Mouse (Mus musculus) forebrain, embryonic 15.5 days (tissue): ENCODE data around the gene Vdr. TPM values are rescaled to one million over a fixed set of nuclear protein-coding genes. Genes with fewer than 3 reads are reported as not detected.
"Not testable (repeated sequence)": the region's sequence is repeated elsewhere in the genome, so short reads cannot be mapped to it uniquely, and the experiment has no call there.

Experiments used
- ATAC-seq: fragments of 200-750 bp; cut with Nextera tagmentation; replicated peaks from 2 replicates; pipeline ENCODE4 v1.8.0; 2017; ENCODE audit warnings: mild to moderate bottlenecking, moderate TSS enrichment, moderate library complexity
- H3K27ac ChIP-seq: fragments of 300-500 bp; sonication (generic); replicated peaks from 2 replicates; pipeline ENCODE4 v1.5.1; 2015; ENCODE audit warnings: mild to moderate bottlenecking, inconsistent platforms
- H3K27me3 ChIP-seq: fragments of 300-500 bp; sonication (generic); 2 replicates; pipeline ENCODE4 v1.6.1; 2015; ENCODE audit warnings: inconsistent platforms
- H3K36me3 ChIP-seq: fragments of 300-500 bp; sonication (generic); 2 replicates; pipeline ENCODE4 v1.6.1; 2015; ENCODE audit warnings: mild to moderate bottlenecking, inconsistent platforms
- H3K4me1 ChIP-seq: fragments of 300-500 bp; sonication (generic); 2 replicates; pipeline ENCODE4 v1.6.1; 2015; ENCODE audit warnings: inconsistent platforms
- H3K4me2 ChIP-seq: fragments of 300-500 bp; sonication (generic); replicated peaks from 2 replicates; pipeline ENCODE4 v1.6.1; 2015; ENCODE audit warnings: mild to moderate bottlenecking, inconsistent platforms
- H3K4me3 ChIP-seq: fragments of 300-500 bp; sonication (generic); 2 replicates; pipeline ENCODE4 v1.5.1; 2015; ENCODE audit warnings: mild to moderate bottlenecking, inconsistent platforms
- H3K9ac ChIP-seq: fragments of 300-500 bp; sonication (generic); replicated peaks from 2 replicates; pipeline ENCODE4 v1.6.1; 2015; ENCODE audit warnings: mild to moderate bottlenecking, inconsistent platforms
- H3K9me3 ChIP-seq: fragments of 300-500 bp; sonication (generic); 2 replicates; pipeline ENCODE4 v1.6.1; 2016; ENCODE audit warnings: inconsistent platforms
- WGBS: fragments of 180-500 bp; shearing (Covaris S2); methylation state at CpG from one replicate; pipeline ENCODE4 v1.1.7; 2015; ENCODE audit warnings: mixed read lengths; 5-methylcytosine and 5-hydroxymethylcytosine counted together
- polyA plus RNA-seq: library from polyadenylated mRNA; unstranded; fragments of >200 nt; fragmentation: Nextera tagmentation; extraction: Ambion mirVana; gene quantifications from 2 replicates; pipeline ENCODE4 v1.2.1, GENCODE M21; 2015

Gene Vdr
- polyA plus RNA-seq, 1 experiment from 2014 or later = 0.09 TPM

DNA sequence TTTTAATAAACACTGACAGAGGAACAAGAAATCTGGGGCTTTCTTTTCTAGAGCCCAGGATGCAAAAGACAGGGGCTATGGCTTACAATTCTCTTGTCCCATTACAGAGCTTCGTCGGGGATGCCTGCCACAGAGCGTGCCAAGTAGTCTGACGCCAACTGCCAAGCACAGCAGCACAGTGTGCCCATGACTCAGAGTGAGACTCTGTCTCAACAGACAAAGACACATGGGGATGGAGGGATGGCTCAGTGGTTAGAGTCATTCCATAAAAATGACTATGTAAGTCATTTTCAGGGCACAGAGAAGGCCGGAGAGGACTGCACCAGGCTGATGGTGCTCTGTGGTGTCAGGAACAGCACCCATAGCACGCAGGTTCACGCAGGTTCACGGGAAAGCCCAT lies 38.3 kb downstream of the Vdr start:
- Histone ChIP-seq H3K4me2 (no peak overlapping the region), H3K4me3 (no peak overlapping the region), H3K4me1 (no peaks in the 10 kb centered on the region), H3K9me3 (no peaks in the 10 kb centered on the region), H3K27me3 (no peaks in the 10 kb centered on the region), H3K27ac (no peak overlapping the region), H3K9ac (no peak overlapping the region), H3K36me3 (no peaks in the 10 kb centered on the region)
- WGBS = 84% methylated on average over 8 of the region's 8 CpGs
- no peak for ATAC-seq

DNA sequence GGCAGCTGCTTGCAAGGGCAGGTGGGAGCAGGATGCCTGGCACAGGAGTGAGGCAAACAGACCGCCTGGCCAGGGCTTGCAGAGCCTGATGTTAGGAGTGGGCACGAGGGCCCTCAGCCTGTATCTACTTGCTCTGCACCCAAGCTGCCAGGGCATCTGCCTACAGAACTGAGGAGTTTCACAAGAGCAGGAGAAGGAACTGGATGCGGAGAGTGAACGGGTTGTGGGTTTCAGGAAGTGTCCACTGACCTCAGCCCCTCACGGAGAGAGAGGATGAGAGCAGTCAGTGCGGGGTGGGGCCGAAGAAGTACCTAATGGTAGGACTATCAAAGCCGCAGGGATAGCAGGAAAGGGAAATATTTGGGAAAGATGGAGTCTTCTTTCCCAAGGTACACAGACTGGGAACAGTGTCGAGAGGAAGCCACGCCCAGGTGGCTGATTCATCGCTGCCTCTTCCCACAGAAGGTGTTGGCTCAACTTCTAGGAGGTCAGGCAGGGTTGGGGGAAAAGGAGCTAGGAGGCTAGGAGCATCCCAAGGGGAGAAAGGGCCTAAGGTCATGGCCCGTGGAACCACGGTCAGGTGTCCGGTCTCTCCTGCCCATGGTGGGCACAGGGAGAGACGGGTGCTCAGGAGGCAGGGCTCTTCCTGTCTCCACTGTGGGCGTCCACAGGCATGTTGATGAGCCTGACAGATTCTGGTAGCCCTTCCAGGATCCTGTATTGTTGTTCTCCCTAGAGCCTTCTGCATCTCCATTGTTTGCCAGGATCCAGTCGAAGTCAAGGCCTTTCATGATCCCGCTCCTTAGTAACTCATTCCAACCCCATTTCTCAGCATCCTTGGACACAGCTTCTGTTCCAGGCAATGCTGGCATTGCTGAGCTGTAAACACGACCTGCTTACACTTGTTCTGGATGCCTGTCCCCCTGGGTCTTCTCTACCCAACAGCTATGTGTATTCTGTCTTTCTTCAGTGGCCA lies 39.1 kb downstream of the Vdr start:
- Histone ChIP-seq H3K4me1 (no peaks in the 10 kb centered on the region), H3K27ac (no peak overlapping the region), H3K4me2 (no peak overlapping the region), H3K27me3 (no peaks in the 10 kb centered on the region), H3K9me3 (no peaks in the 10 kb centered on the region), H3K9ac (no peak overlapping the region), H3K36me3 (no peaks in the 10 kb centered on the region), H3K4me3 (no peak overlapping the region)
- no peak for ATAC-seq
- 87% methylated on average over 19 of the region's 19 CpGs for WGBS

DNA sequence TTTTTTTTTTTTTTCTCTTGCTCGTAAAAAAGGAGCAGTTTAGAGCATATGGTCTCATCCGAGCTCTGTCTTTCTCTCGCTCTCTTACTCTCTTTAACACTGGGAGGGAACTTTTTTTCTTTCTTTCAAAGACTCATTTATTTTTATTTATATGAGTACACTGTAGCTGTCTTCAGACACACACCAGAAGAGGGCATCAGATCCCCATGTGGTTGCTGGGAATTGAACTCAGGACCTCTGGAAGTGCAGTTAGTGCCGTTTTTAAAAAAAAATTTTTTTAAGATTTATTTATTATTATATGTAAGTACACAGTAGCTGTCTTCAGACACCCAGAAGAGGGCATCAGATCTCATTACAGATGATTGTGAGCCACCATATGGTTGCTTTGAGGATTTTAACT lies 40.3 kb downstream of the Vdr start:
- not testable (repeated sequence) for H3K27ac ChIP-seq, H3K4me1 ChIP-seq, H3K9me3 ChIP-seq, ATAC-seq, H3K27me3 ChIP-seq, H3K36me3 ChIP-seq, H3K4me3 ChIP-seq, H3K4me2 ChIP-seq, H3K9ac ChIP-seq
- 82% methylated on average over 4 of the region's 4 CpGs for WGBS

DNA sequence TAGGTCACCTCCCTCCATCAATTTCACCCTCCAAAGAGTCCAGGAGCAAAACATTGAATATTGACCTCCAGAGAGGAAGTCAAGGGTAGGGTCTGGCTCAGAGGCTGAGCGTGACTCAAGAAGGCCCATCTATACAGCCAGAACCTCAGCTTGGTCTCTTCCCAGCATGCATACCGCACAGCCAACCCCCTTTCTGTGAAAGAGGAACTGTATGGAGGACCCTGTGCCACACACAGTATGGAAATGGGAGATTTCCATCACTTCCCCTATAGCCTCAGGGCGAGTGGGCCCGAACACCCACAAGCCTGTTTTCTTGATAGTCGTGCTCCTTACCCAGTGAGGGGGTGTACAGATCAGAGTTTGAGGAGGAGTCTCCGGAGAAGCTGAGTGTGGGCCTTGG lies 41.4 kb downstream of the Vdr start:
- H3K4me3 ChIP-seq = no peak overlapping the region
- H3K27ac ChIP-seq = no peak overlapping the region
- no peaks in the 10 kb centered on the region for H3K36me3 ChIP-seq
- H3K27me3 ChIP-seq = no peaks in the 10 kb centered on the region
- WGBS = 91% methylated on average over 6 of the region's 6 CpGs
- H3K9ac ChIP-seq = no peak overlapping the region
- no peak overlapping the region for H3K4me2 ChIP-seq
- ATAC-seq = no peak
- H3K4me1 ChIP-seq = no peaks in the 10 kb centered on the region
- no peaks in the 10 kb centered on the region for H3K9me3 ChIP-seq

DNA sequence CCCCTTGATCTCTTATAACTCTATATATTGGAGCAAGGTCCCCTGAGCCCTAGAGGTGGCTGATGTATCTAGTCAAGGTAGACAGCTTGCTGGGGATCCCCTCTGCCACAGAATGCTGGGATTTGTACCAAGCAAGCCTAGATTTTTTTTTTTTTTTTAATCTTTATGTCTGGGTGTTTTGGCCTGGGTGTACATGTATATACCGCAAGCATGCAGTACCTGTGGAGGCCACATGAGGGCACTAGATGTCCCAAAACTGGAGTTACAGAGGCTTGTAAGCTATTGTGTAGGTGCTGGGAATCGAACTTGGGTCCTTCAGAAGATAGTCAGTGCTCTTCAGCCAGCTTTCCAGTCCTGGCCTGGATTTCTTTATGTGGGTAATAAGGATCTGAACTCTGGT lies 44.4 kb downstream of the Vdr start:
- WGBS = 97% methylated on average over 2 of the region's 2 CpGs
- no peak overlapping the region for H3K27ac ChIP-seq
- ATAC-seq = no peak

DNA sequence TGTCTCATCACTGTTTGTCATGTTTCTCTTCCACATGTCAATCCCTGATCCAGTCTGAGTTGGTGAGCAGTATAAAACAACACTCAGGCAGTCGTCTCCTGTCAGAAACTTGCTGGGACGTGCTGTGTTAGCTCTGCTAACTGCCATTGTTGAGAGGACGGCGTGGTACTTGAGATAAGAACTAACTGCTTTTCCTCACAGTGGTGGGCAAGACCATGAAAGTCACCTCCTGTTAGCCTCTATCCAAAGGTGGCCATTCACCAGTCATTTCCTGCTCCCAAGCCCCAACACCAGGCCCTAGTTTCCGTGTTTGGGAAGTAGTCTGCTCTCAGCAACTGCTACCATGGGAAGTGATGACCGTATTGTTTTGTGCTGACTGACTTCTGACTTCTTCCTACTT lies 45.3 kb downstream of the Vdr start:
- no peak overlapping the region for H3K27ac ChIP-seq
- 0 out of 2 replicates have a peak, but pooled peaks cover 3% of the 10 kb centered on the region for H3K4me1 ChIP-seq
- no peak overlapping the region for H3K9ac ChIP-seq
- 74% methylated on average over 6 of the region's 6 CpGs for WGBS
- no peak overlapping the region for H3K4me2 ChIP-seq
- no peaks in the 10 kb centered on the region for H3K27me3 ChIP-seq
- no peak for ATAC-seq
- H3K4me3 ChIP-seq = no peak overlapping the region
- H3K36me3 ChIP-seq = no peaks in the 10 kb centered on the region
- no peaks in the 10 kb centered on the region for H3K9me3 ChIP-seq

More for the DNA sequence above, 44.4 kb downstream of the Vdr start:
- H3K9me3 ChIP-seq = no peaks in the 10 kb centered on the region
- H3K4me2 ChIP-seq = no peak overlapping the region
- no peaks in the 10 kb centered on the region for H3K36me3 ChIP-seq
- H3K9ac ChIP-seq = no peak overlapping the region
- no peak overlapping the region for H3K4me3 ChIP-seq
- H3K27me3 ChIP-seq = no peaks in the 10 kb centered on the region
- H3K4me1 ChIP-seq = 0 out of 2 replicates have a peak, but pooled peaks cover 3% of the 10 kb centered on the region

DNA sequence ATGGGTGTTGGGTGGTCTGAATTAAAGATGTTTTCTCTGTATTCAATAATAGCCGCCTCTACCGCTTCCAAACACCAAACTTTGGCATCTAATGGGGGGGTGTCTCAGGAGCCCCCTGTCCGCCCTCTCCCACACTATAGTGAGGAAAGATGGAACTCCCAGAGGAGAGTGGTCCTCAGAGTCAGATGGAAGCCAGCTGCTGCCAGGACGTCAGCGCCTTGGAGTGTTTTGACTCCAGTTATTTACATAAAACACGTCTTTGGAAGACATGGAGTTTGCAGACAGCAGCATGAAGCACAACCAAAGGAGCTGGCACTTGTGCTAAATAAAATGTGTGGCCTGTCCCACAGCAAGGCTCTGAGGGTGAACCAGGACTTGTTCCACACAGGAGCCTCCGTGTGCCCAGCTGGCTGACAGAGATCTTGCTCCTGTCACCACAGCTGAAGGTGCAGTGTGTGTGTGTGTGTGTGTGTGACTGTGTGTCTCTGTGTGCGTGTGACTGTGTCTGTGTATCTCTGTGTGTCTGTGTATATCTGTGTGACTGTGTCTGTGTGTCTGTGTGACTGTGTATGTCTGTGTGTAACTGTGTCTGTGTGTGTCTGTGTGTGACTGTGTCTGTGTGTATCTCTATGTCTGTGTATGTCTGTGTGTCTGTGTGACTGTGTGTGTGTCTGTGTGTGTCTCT lies 45.9 kb downstream of the Vdr start:
- Histone ChIP-seq H3K9me3 (no peaks in the 10 kb centered on the region), H3K36me3 (no peaks in the 10 kb centered on the region), H3K27ac (no peak overlapping the region), H3K4me2 (no peak overlapping the region), H3K4me3 (no peak overlapping the region), H3K9ac (no peak overlapping the region), H3K4me1 (0 out of 2 replicates have a peak, but pooled peaks cover 3% of the 10 kb centered on the region), H3K27me3 (no peaks in the 10 kb centered on the region)
- 72% methylated on average over 8 of the region's 8 CpGs for WGBS
- no peak for ATAC-seq

DNA sequence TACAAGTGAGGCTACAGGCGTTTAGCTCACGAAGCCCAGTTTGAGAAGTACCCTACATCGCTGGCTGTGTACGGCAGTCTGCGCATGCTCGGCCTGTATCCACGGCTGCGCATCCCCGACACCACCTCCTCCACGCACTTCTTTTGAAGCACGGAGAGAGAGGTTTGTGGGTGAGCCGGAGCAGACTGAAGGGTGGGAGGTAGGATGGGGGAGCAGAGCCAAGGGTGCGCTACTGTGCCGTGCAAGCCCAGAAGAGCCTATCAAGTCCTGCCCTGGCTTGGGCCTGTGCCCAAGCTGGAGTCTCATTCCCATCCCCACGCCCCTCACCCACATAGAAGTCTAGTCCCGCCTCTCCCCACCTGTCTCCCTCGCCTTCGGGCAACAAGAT lies 46.9 kb downstream of the Vdr start:
- WGBS = 71% methylated on average over 18 of the region's 18 CpGs
- H3K4me3 ChIP-seq = no peak overlapping the region
- 0 out of 2 replicates have a peak, but pooled peaks cover 3% of the 10 kb centered on the region for H3K4me1 ChIP-seq
- no peaks in the 10 kb centered on the region for H3K9me3 ChIP-seq
- no peak overlapping the region for H3K9ac ChIP-seq
- H3K27ac ChIP-seq = no peak overlapping the region
- no peaks in the 10 kb centered on the region for H3K36me3 ChIP-seq
- no peaks in the 10 kb centered on the region for H3K27me3 ChIP-seq
- ATAC-seq = no peak
- H3K4me2 ChIP-seq = peak overlapping the region; percentile 19; the same call in 1 of the 2 replicates

DNA sequence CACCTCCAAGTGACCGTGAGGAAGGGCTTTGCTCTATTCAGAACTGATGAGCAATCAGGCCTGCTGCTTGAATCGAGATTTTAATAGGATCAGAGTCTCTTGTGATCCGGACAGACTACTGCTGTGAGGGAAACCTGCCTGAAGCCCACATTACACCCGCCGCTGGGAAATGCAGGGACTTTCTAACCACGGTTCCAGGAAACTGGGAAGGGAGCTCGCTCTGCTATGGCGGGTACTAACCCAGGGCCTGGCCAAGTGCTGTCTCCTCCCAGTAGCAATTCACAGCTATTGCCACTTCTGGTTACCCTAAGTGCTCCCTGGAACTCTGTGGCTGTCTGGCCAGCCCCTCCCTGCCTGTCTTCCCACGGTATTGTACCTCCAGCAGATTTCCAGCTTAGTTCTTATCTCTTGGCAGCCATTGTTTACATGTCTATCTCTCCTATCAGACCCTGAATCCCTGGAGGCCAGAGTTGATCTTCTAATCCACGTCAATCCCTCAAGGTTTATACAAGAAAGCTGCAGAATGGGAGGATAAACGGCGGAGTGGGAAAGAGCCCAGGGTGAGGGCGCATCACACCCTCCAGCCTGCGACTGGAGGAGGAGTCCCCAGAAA lies 47.4 kb downstream of the Vdr start:
- H3K4me3 ChIP-seq = no peak overlapping the region
- ATAC-seq = no peak
- H3K27ac ChIP-seq = no peak overlapping the region
- no peaks in the 10 kb centered on the region for H3K9me3 ChIP-seq
- 0 out of 2 replicates have a peak overlapping the region, but pooled peaks have one; percentile 19 for H3K4me2 ChIP-seq
- H3K9ac ChIP-seq = no peak overlapping the region
- H3K36me3 ChIP-seq = no peaks in the 10 kb centered on the region
- H3K4me1 ChIP-seq = 0 out of 2 replicates have a peak, but pooled peaks cover 3% of the 10 kb centered on the region
- 32% methylated on average over 14 of the region's 14 CpGs for WGBS
- no peaks in the 10 kb centered on the region for H3K27me3 ChIP-seq

DNA sequence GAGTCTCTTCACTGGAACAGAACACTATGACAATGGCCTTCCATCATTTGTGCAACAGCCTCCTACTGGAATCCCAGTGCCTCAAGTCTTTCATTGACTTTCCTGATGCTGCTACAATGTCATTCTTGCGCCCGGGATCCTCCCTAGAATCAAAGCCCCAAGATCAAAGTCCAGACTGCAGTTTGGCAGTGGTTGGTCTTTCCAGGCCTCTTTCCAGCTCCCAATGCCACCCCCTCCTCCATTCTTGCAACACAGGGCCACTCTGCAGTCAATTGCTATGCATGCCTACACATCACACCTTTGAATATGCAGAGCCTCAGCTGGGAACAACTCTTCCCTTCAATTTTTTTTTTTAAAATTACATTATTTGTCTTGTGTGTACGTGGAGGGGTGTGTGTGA lies 50.1 kb downstream of the Vdr start:
- WGBS = 80% methylated on average over 3 of the region's 3 CpGs
- Histone ChIP-seq H3K4me2 (no peak overlapping the region), H3K4me3 (no peak overlapping the region), H3K27ac (no peak overlapping the region), H3K27me3 (no peaks in the 10 kb centered on the region), H3K9me3 (no peaks in the 10 kb centered on the region), H3K36me3 (no peaks in the 10 kb centered on the region), H3K9ac (no peak overlapping the region), H3K4me1 (0 out of 2 replicates have a peak, but pooled peaks cover 3% of the 10 kb centered on the region)
- no peak for ATAC-seq

DNA sequence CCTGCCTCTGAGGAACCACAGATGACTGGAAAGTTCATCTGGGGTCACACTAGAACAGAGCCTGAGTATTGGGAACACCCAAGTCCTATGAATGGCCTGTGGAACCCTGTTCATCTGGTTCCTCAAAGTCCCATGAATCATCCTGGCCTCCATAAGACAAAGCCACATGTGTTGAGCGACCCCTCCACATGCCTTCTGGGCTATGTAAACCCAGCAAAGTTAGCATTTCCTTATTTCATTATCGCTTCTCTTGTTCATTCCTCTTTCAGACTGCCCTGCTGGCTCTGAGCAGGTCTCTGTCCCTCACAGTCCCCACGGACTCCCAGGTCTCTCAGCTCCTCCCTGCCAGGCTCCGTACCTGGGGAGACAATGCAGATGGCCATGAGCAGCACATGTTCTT lies 52.0 kb downstream of the Vdr start:
- Histone ChIP-seq H3K9me3 (no peaks in the 10 kb centered on the region), H3K4me3 (no peak overlapping the region), H3K27me3 (no peaks in the 10 kb centered on the region), H3K4me2 (no peak overlapping the region), H3K4me1 (no peaks in the 10 kb centered on the region), H3K9ac (no peak overlapping the region), H3K27ac (no peak overlapping the region), H3K36me3 (no peaks in the 10 kb centered on the region)
- ATAC-seq = no peak
- WGBS = 89% methylated on average over 4 of the region's 4 CpGs

DNA sequence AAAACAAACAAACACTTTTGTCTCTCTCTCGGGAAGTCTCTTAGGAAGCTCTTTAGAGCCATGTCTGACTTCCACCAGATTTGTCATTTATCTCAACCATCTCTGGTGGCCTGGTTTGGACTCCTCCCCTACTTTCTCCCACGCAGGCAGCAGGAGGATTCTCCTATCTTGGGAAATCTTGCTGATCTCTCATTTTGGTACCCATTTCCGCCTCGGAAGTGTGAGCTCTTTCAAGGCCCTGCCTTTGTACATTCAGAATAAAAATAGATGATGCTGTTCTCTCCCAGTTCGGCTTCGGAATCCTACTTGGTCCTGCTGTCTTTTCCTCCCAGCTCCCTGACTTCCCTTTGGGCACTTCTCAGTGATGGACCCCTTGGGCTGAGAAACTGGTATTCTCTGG lies 55.9 kb downstream of the Vdr start:
- Histone ChIP-seq H3K9ac (no peak overlapping the region), H3K27ac (no peak overlapping the region), H3K4me3 (no peak overlapping the region), H3K36me3 (no peaks in the 10 kb centered on the region), H3K4me2 (no peak overlapping the region), H3K27me3 (no peaks in the 10 kb centered on the region), H3K4me1 (peaks cover under 1% of the 10 kb centered on the region; the same call in 1 of the 2 replicates), H3K9me3 (no peaks in the 10 kb centered on the region)
- WGBS = 71% methylated on average over 6 of the region's 6 CpGs
- ATAC-seq = no peak
